Mouse (Mus musculus) liver, embryonic 15.5 days (tissue): ENCODE results near the gene 1700018B08Rik. TPM values are rescaled to one million over a fixed set of nuclear protein-coding genes. Genes with fewer than 3 reads are reported as not detected.

Experiments
- ATAC-seq: fragments of 200-750 bp; cut with Nextera tagmentation; 2 replicates; pipeline ENCODE4 v1.8.0; 2017; ENCODE audit warnings: moderate number of reproducible peaks, mild to moderate bottlenecking, moderate library complexity; ENCODE audit not compliant: insufficient read depth
- H3K27ac ChIP-seq: fragments of 300-500 bp; sonication (generic); replicated peaks from 2 replicates; pipeline ENCODE4 v1.5.1; 2015; ENCODE audit warnings: mild to moderate bottlenecking, inconsistent platforms
- H3K27me3 ChIP-seq: fragments of 300-500 bp; sonication (generic); 2 replicates; pipeline ENCODE4 v1.6.1; 2015; ENCODE audit warnings: mild to moderate bottlenecking, inconsistent platforms
- H3K36me3 ChIP-seq: fragments of 300-500 bp; sonication (generic); replicated peaks from 2 replicates; pipeline ENCODE4 v1.6.1; 2015; ENCODE audit warnings: moderate library complexity, mild to moderate bottlenecking, inconsistent platforms
- H3K4me1 ChIP-seq: fragments of 300-500 bp; sonication (generic); replicated peaks from 2 replicates; pipeline ENCODE4 v1.6.1; 2015; ENCODE audit warnings: inconsistent platforms
- H3K4me2 ChIP-seq: fragments of 300-500 bp; sonication (generic); 2 replicates; pipeline ENCODE4 v1.6.1; 2015; ENCODE audit warnings: moderate library complexity, mild to moderate bottlenecking, inconsistent platforms
- H3K4me3 ChIP-seq: fragments of 300-500 bp; sonication (generic); replicated peaks from 2 replicates; pipeline ENCODE4 v1.5.1; 2015; ENCODE audit warnings: mild to moderate bottlenecking, inconsistent platforms
- H3K9ac ChIP-seq: fragments of 300-500 bp; sonication (generic); 2 replicates; pipeline ENCODE4 v1.6.1; 2015; ENCODE audit warnings: moderate library complexity, mild to moderate bottlenecking, inconsistent platforms
- H3K9me3 ChIP-seq: fragments of 300-500 bp; sonication (generic); replicated peaks from 2 replicates; pipeline ENCODE4 v1.6.1; 2016; ENCODE audit warnings: inconsistent platforms
- WGBS: fragments of 180-500 bp; shearing (Covaris S2); methylation state at CpG from one replicate; pipeline ENCODE4 v1.1.7; 2015; ENCODE audit warnings: mixed read lengths; ENCODE audit not compliant: insufficient replicate concordance; 5-methylcytosine and 5-hydroxymethylcytosine counted together
- polyA plus RNA-seq: library from polyadenylated mRNA; unstranded; fragments of >200 nt; fragmentation: Nextera tagmentation; extraction: Ambion mirVana; gene quantifications from 2 replicates; pipeline ENCODE4 v1.2.1, GENCODE M21; 2015

Gene 1700018B08Rik
- not detected in 2 replicates for polyA plus RNA-seq

- Histone ChIP-seq H3K4me2 (no peak within 1 kb of the TSS), H3K27ac (no peak within 1 kb of the TSS), H3K36me3 (no peaks in the 10 kb centered on the region), H3K4me1 (no peaks in the 10 kb centered on the region), H3K4me3 (no peak within 1 kb of the TSS), H3K27me3 (0 out of 2 replicates have a peak, but pooled peaks cover 7% of the 10 kb centered on the region), H3K9me3 (no peaks in the 10 kb centered on the region), H3K9ac (no peak within 1 kb of the TSS)
- 65% methylated on average over 12 of the region's 12 CpGs for WGBS
- ATAC-seq, result no peak
Measured at GRCm38 (mm10) chr8:121544276-121544785, at the start of gene 1700018B08Rik. Gene 1700018B08Rik, minus strand, starts transcription at chr8:121544320.

GRCm38 (mm10) chr8:121593293-121593692 is 49.2 kb upstream of the 1700018B08Rik start:
- H3K4me1 ChIP-seq, result peaks cover 45% of the 10 kb centered on the region
- no peak overlapping the region for H3K27ac ChIP-seq
- no peaks in the 10 kb centered on the region for H3K27me3 ChIP-seq
- ATAC-seq, result no peak
- H3K4me2 ChIP-seq, result no peak overlapping the region; the same call in 1 of the 2 replicates
- no peak overlapping the region for H3K9ac ChIP-seq
- H3K36me3 ChIP-seq, result peaks cover 61% of the 10 kb centered on the region
- H3K9me3 ChIP-seq, result no peaks in the 10 kb centered on the region
- WGBS, result 90% methylated on average over 5 of the region's 5 CpGs
- no peak overlapping the region for H3K4me3 ChIP-seq

- WGBS, result 17% methylated on average over 20 of the region's 20 CpGs
- ATAC-seq, result 0 out of 2 replicates have a peak, but pooled peaks have one; percentile 10
Measured at GRCm38 (mm10) chr8:121591178-121592066, 47.3 kb upstream of the 1700018B08Rik start.

GRCm38 (mm10) chr8:121590203-121591177 is 46.4 kb upstream of the 1700018B08Rik start, which contains the start of gene Map1lc3b:
Gene Map1lc3b, plus strand, starts transcription at chr8:121590361.
- ATAC-seq, result peak; percentile 72
- Histone ChIP-seq H3K27me3 (no peaks in the 10 kb centered on the region), H3K36me3 (peaks cover 36% of the 10 kb centered on the region), H3K9ac (peak within 1 kb of the TSS; percentile 97), H3K9me3 (no peaks in the 10 kb centered on the region), H3K4me2 (peak within 1 kb of the TSS; percentile 82), H3K27ac (peak within 1 kb of the TSS; percentile 97), H3K4me3 (peak within 1 kb of the TSS; percentile 96), H3K4me1 (peaks cover 70% of the 10 kb centered on the region)
- WGBS, result under 1% methylated on average over 94 of the region's 94 CpGs

More at GRCm38 (mm10) chr8:121591178-121592066, 47.3 kb upstream of the 1700018B08Rik start:
- H3K9ac ChIP-seq, result peak overlapping the region; percentile 97
- H3K27me3 ChIP-seq, result no peaks in the 10 kb centered on the region
- peak overlapping the region; percentile 96 for H3K4me3 ChIP-seq
- H3K27ac ChIP-seq, result peak overlapping the region; percentile 97
- H3K9me3 ChIP-seq, result no peaks in the 10 kb centered on the region
- peaks cover 45% of the 10 kb centered on the region for H3K36me3 ChIP-seq
- peaks cover 63% of the 10 kb centered on the region for H3K4me1 ChIP-seq
- peak overlapping the region; percentile 82 for H3K4me2 ChIP-seq

GRCm38 (mm10) chr8:121589205-121589726 is 45.1 kb upstream of the 1700018B08Rik start:
- Histone ChIP-seq H3K27ac (peak overlapping the region; percentile 97), H3K4me3 (peak overlapping the region; percentile 96; the same call in 1 of the 2 replicates), H3K4me1 (peaks cover 76% of the 10 kb centered on the region), H3K9me3 (no peaks in the 10 kb centered on the region), H3K4me2 (peak overlapping the region; percentile 82), H3K9ac (peak overlapping the region; percentile 39; the same call in 1 of the 2 replicates), H3K27me3 (0 out of 2 replicates have a peak, but pooled peaks cover 3% of the 10 kb centered on the region), H3K36me3 (peaks cover 24% of the 10 kb centered on the region)
- ATAC-seq, result peak; percentile 6
- WGBS, result 26% methylated on average over 2 of the region's 2 CpGs

- peak overlapping the region; percentile 39; the same call in 1 of the 2 replicates for H3K9ac ChIP-seq
- peaks cover 77% of the 10 kb centered on the region for H3K4me1 ChIP-seq
- peak overlapping the region; percentile 0; the same call in 1 of the 2 replicates for H3K4me3 ChIP-seq
- peak overlapping the region; percentile 82 for H3K4me2 ChIP-seq
- 28% methylated on average over 4 of the region's 4 CpGs for WGBS
- peak overlapping the region; percentile 97 for H3K27ac ChIP-seq
- peak; percentile 59 for ATAC-seq
- H3K9me3 ChIP-seq, result no peaks in the 10 kb centered on the region
- H3K36me3 ChIP-seq, result peaks cover 19% of the 10 kb centered on the region
- 0 out of 2 replicates have a peak, but pooled peaks cover 8% of the 10 kb centered on the region for H3K27me3 ChIP-seq
Measured at GRCm38 (mm10) chr8:121588750-121589149, 44.6 kb upstream of the 1700018B08Rik start.

GRCm38 (mm10) chr8:121585159-121585825 is 41.2 kb upstream of the 1700018B08Rik start:
- WGBS, result 2% methylated on average over 47 of the region's 47 CpGs
- Histone ChIP-seq H3K4me3 (peak overlapping the region; percentile 74), H3K9me3 (no peaks in the 10 kb centered on the region), H3K36me3 (no peaks in the 10 kb centered on the region), H3K4me1 (peaks cover 63% of the 10 kb centered on the region), H3K27me3 (0 out of 2 replicates have a peak, but pooled peaks cover 11% of the 10 kb centered on the region), H3K9ac (peak overlapping the region; percentile 84), H3K27ac (peak overlapping the region; percentile 89), H3K4me2 (peak overlapping the region; percentile 82)
- peak; percentile 85 for ATAC-seq

- ATAC-seq, result 0 out of 2 replicates have a peak, but pooled peaks have one; percentile 1
- H3K9ac ChIP-seq, result peak overlapping the region; percentile 84
- peak overlapping the region; percentile 89 for H3K27ac ChIP-seq
- 0 out of 2 replicates have a peak, but pooled peaks cover 11% of the 10 kb centered on the region for H3K27me3 ChIP-seq
- H3K36me3 ChIP-seq, result no peaks in the 10 kb centered on the region
- peak overlapping the region; percentile 74 for H3K4me3 ChIP-seq
- H3K4me2 ChIP-seq, result peak overlapping the region; percentile 82
- H3K9me3 ChIP-seq, result no peaks in the 10 kb centered on the region
- peaks cover 64% of the 10 kb centered on the region for H3K4me1 ChIP-seq
- WGBS, result 29% methylated on average over 13 of the region's 13 CpGs
Measured at GRCm38 (mm10) chr8:121584730-121585129, 40.6 kb upstream of the 1700018B08Rik start.

- Histone ChIP-seq H3K4me3 (no peak overlapping the region), H3K9ac (no peak overlapping the region), H3K9me3 (no peaks in the 10 kb centered on the region), H3K27ac (no peak overlapping the region), H3K36me3 (no peaks in the 10 kb centered on the region), H3K4me2 (no peak overlapping the region), H3K4me1 (peaks cover 64% of the 10 kb centered on the region), H3K27me3 (0 out of 2 replicates have a peak, but pooled peaks cover 11% of the 10 kb centered on the region)
- 45% methylated on average over 8 of the region's 8 CpGs for WGBS
- no peak for ATAC-seq
Measured at GRCm38 (mm10) chr8:121583653-121584052, 39.5 kb upstream of the 1700018B08Rik start.
